Mouse (Mus musculus) thymus, adult 2 months (tissue): Measurements from ENCODE around the gene Polr1d.

ENCODE experiments used
- CTCF ChIP-seq: fragments of 200-500 bp; IDR thresholded peaks from 2 replicates; pipeline ENCODE4 v1.5.1; 2012; ENCODE audit warnings: mild to moderate bottlenecking, control low read depth, low read length, moderate library complexity, borderline replicate concordance; ENCODE audit not compliant: control insufficient read depth, poor library complexity, insufficient read depth; ENCODE audit errors: extremely low read depth
- POLR2A ChIP-seq: fragments of 200-500 bp; IDR thresholded peaks from 2 replicates; pipeline ENCODE4 v1.6.1; 2012; ENCODE audit warnings: mild to moderate bottlenecking, low read length, control low read depth, moderate library complexity; ENCODE audit not compliant: control insufficient read depth, poor library complexity, insufficient read depth; ENCODE audit errors: extremely low read depth

- no peak for TF ChIP-seq POLR2A
- no peak for TF ChIP-seq CTCF
These were observed 37.9 kb downstream of the Polr1d start for GRCm38 (mm10) chr5:147114738-147115137.
